21 mouse cellular contexts compared by ENCODE assay signal in genomic region chr16:57893698-57894352, GRCm38 (mm10).
DNase-seq lines count a peak whose midpoint lies in the region; ATAC-seq and TF ChIP-seq lines count a peak whose summit lies in the region.
"Had no signal": no experiment of that assay in that cellular context is flagged by ENCODE, and none has a peak within 500 bp of the region (broad histone marks: within the 10 kb centered on the region; RNA-seq: fewer than 3 reads in every experiment).

No protein-coding gene starts in this region.

- no peak overlapping the region for H3K4me2 ChIP-seq in hindbrain, embryonic 14.5 days (replicated peaks)
- H3K4me2 ChIP-seq: forebrain, embryonic 12.5 days; heart, embryonic 13.5 days; intestine, embryonic 15.5 days; limb, embryonic 12.5 days; liver, embryonic 12.5 days; lung, embryonic 14.5 days; midbrain, embryonic 12.5 days had no signal

- no peak for DNase-seq in cerebellum, adult 8-10 months
- DNase-seq in hindbrain, embryonic 14.5 days (ENCODE audit: low spot score): no peak
- DNase-seq in hindbrain, embryonic 10.5 days (ENCODE audit: low spot score): no peak
- DNase-seq in adipocyte (ENCODE audit: low spot score): peak; percentile 46
- peak; percentile 65 to 75 for DNase-seq in cerebellum, postnatal 14 days
- no peak for DNase-seq in T-cell, adult 2 months (ENCODE audit: low spot score)
- DNase-seq in lung, adult 2 months: no peak
- DNase-seq: adrenal gland, postnatal 14 days; lung, embryonic 14.5 days; thymus, adult 2 months had no signal

- H3K4me3 ChIP-seq in hindbrain, embryonic 14.5 days (replicated peaks; ENCODE audit: low read length): no peak overlapping the region
- no peak overlapping the region for H3K4me3 ChIP-seq in hindbrain, embryonic 10.5 days
- H3K4me3 ChIP-seq in lung, adult 2 months (replicated peaks; ENCODE audit: extremely low read depth, low read depth, low read length): no peak overlapping the region
- H3K4me3 ChIP-seq: embryonic facial prominence, embryonic 10.5 days; forebrain, embryonic 12.5 days; heart, embryonic 13.5 days; intestine, embryonic 15.5 days; limb, embryonic 12.5 days; liver, embryonic 12.5 days; midbrain, embryonic 12.5 days had no signal

- no peak for TF ChIP-seq CTCF in lung, adult 2 months (IDR thresholded peaks at IDR 0.05; ENCODE audit: insufficient read depth, low read length)

- 0 out of 2 replicates have a peak, but pooled peaks have one; percentile 56 for ATAC-seq in cerebellum, adult (ENCODE audit: insufficient number of reproducible peaks, low FRiP score, low TSS enrichment)
- peak; percentile 69 for ATAC-seq in hindbrain, embryonic 14.5 days (ENCODE audit: low FRiP score)
- ATAC-seq: activated CD4-positive, CD25-positive, alpha-beta regulatory T cell, adult 4 months; intestine, embryonic 15.5 days; liver, embryonic 12.5 days; Patski had no signal

- no peak overlapping the region for H3K27ac ChIP-seq in hindbrain, embryonic 14.5 days
- H3K27ac ChIP-seq in hindbrain, embryonic 10.5 days: no peak overlapping the region
- H3K27ac ChIP-seq: embryonic facial prominence, embryonic 10.5 days; forebrain, embryonic 12.5 days; heart, embryonic 13.5 days; intestine, embryonic 15.5 days; limb, embryonic 12.5 days; liver, embryonic 12.5 days; macrophage; midbrain, embryonic 12.5 days had no signal

- H3K36me3 ChIP-seq in hindbrain, embryonic 14.5 days (replicated peaks; ENCODE audit: control insufficient read depth, insufficient read depth): no peaks in the 10 kb centered on the region
- no peaks in the 10 kb centered on the region for H3K36me3 ChIP-seq in hindbrain, embryonic 10.5 days
- H3K36me3 ChIP-seq: embryonic facial prominence, embryonic 10.5 days; forebrain, embryonic 12.5 days; heart, embryonic 13.5 days; intestine, embryonic 15.5 days; limb, embryonic 12.5 days; liver, embryonic 12.5 days; midbrain, embryonic 12.5 days had no signal

- no peaks in the 10 kb centered on the region for H3K9me3 ChIP-seq in hindbrain, embryonic 14.5 days (ENCODE audit: control insufficient read depth, low read length)
- no peaks in the 10 kb centered on the region for H3K9me3 ChIP-seq in hindbrain, embryonic 10.5 days
- H3K9me3 ChIP-seq: embryonic facial prominence, embryonic 10.5 days; forebrain, embryonic 12.5 days; heart, embryonic 13.5 days; intestine, embryonic 15.5 days; limb, embryonic 12.5 days; liver, embryonic 12.5 days; midbrain, embryonic 12.5 days had no signal

- H3K4me1 ChIP-seq in hindbrain, embryonic 14.5 days (replicated peaks; ENCODE audit: control insufficient read depth, insufficient read depth, low read length): no peaks in the 10 kb centered on the region
- peaks cover 2% of the 10 kb centered on the region; the same call in 1 of the 2 replicates for H3K4me1 ChIP-seq in hindbrain, embryonic 10.5 days (replicated peaks)
- no peaks in the 10 kb centered on the region for H3K4me1 ChIP-seq in lung, adult 2 months (ENCODE audit: control insufficient read depth, insufficient read depth, low read length)
- H3K4me1 ChIP-seq: embryonic facial prominence, embryonic 10.5 days; forebrain, embryonic 12.5 days; heart, embryonic 13.5 days; intestine, embryonic 15.5 days; limb, embryonic 12.5 days; liver, embryonic 12.5 days; midbrain, embryonic 12.5 days had no signal

- no peaks in the 10 kb centered on the region for H3K27me3 ChIP-seq in hindbrain, embryonic 14.5 days (ENCODE audit: control insufficient read depth, insufficient read depth, low read length)
- no peaks in the 10 kb centered on the region for H3K27me3 ChIP-seq in hindbrain, embryonic 10.5 days (ENCODE audit: insufficient read depth, poor library complexity, severe bottlenecking)
- H3K27me3 ChIP-seq: forebrain, embryonic 12.5 days; heart, embryonic 13.5 days; intestine, embryonic 15.5 days; limb, embryonic 12.5 days; liver, embryonic 12.5 days; midbrain, embryonic 12.5 days; Patski had no signal

- TF ChIP-seq POLR2A in lung, adult 2 months (IDR thresholded peaks at IDR 0.05; ENCODE audit: borderline replicate concordance, extremely low read depth, low read depth, low read length): no peak

- no peak overlapping the region for H3K9ac ChIP-seq in hindbrain, embryonic 14.5 days
- H3K9ac ChIP-seq: forebrain, embryonic 12.5 days; heart, embryonic 13.5 days; intestine, embryonic 15.5 days; limb, embryonic 12.5 days; liver, embryonic 12.5 days; lung, embryonic 14.5 days; midbrain, embryonic 12.5 days had no signal

- 68% methylated on average over 5 of the region's 5 CpGs for WGBS in hindbrain, embryonic 14.5 days
- WGBS in hindbrain, embryonic 10.5 days: 89% methylated on average over 5 of the region's 5 CpGs
- whole genome bisulfite sequencing in lung, adult 2 months: 72% methylated on average over 5 of the region's 5 CpGs

Comparison
In these comparisons a context has a peak if more than half of its experiments do, and no peak if none do; other contexts are left out.
1. DNase-seq: peak in adipocyte (single experiment) and cerebellum, postnatal 14 days (2 of 2); none in cerebellum, adult 8-10 months (single experiment), hindbrain, embryonic 14.5 days (single experiment), hindbrain, embryonic 10.5 days (single experiment), T-cell, adult 2 months (single experiment) and lung, adult 2 months (single experiment).